Mouse (Mus musculus): ENCODE results near the gene Sh3bgrl3. TPM values are rescaled to one million over a fixed set of nuclear protein-coding genes. Genes with fewer than 3 reads are reported as not detected.
"Not testable (repeated sequence)": the region's sequence is repeated elsewhere in the genome, so short reads cannot be mapped to it uniquely, and the experiment has no call there.

The Sh3bgrl3 gene
- polyA plus RNA-seq, 1 experiment from 2014 or later, result 522 TPM

- no peak for TF ChIP-seq CTCF (IDR thresholded peaks at IDR 0.05; ENCODE audit: low read depth)
- H3K4me3 ChIP-seq (ENCODE audit: low read depth, low read length), result no peak overlapping the region
- no peak overlapping the region for H3K4me2 ChIP-seq (replicated peaks; ENCODE audit: low read depth)
- H3K4me1 ChIP-seq (replicated peaks; ENCODE audit: control insufficient read depth, insufficient read depth, low read length), result no peaks in the 10 kb centered on the region
- H3K36me3 ChIP-seq (ENCODE audit: control insufficient read depth, insufficient read depth), result peaks cover 62% of the 10 kb centered on the region
- H3K9me3 ChIP-seq (ENCODE audit: control insufficient read depth), result no peaks in the 10 kb centered on the region
- ATAC-seq, result no peak
- H3K27me3 ChIP-seq (replicated peaks; ENCODE audit: control insufficient read depth, insufficient read depth, low read length), result no peaks in the 10 kb centered on the region
- no peak overlapping the region for H3K27ac ChIP-seq (ENCODE audit: low read depth, low read length)
- H3K9ac ChIP-seq (ENCODE audit: low read depth, low read length), result no peak overlapping the region
- WGBS, result 90% methylated on average over 3 of the region's 3 CpGs
Measured at GRCm38 (mm10) chr4:134152112-134152511, 23.5 kb upstream of the Sh3bgrl3 start.

GRCm38 (mm10) chr4:134149389-134149788 is 20.8 kb upstream of the Sh3bgrl3 start:
- H3K27me3 ChIP-seq (replicated peaks; ENCODE audit: control insufficient read depth, insufficient read depth, low read length), result no peaks in the 10 kb centered on the region
- H3K27ac ChIP-seq (ENCODE audit: low read depth, low read length), result no peak overlapping the region
- no peak for ATAC-seq
- no peaks in the 10 kb centered on the region for H3K4me1 ChIP-seq (replicated peaks; ENCODE audit: control insufficient read depth, insufficient read depth, low read length)
- no peak overlapping the region for H3K9ac ChIP-seq (ENCODE audit: low read depth, low read length)
- no peak overlapping the region for H3K4me3 ChIP-seq (ENCODE audit: low read depth, low read length)
- H3K4me2 ChIP-seq (replicated peaks; ENCODE audit: low read depth), result no peak overlapping the region
- peaks cover 59% of the 10 kb centered on the region for H3K36me3 ChIP-seq (ENCODE audit: control insufficient read depth, insufficient read depth)
- H3K9me3 ChIP-seq (ENCODE audit: control insufficient read depth), result no peaks in the 10 kb centered on the region
- WGBS, result 90% methylated on average over 4 of the region's 4 CpGs
- TF ChIP-seq CTCF (IDR thresholded peaks at IDR 0.05; ENCODE audit: low read depth), result no peak

GRCm38 (mm10) chr4:134144297-134144696 is 15.7 kb upstream of the Sh3bgrl3 start:
- WGBS, result 95% methylated on average over 5 of the region's 5 CpGs
- H3K9me3 ChIP-seq (ENCODE audit: control insufficient read depth); H3K27ac ChIP-seq (ENCODE audit: low read depth, low read length); ATAC-seq; H3K27me3 ChIP-seq (replicated peaks; ENCODE audit: control insufficient read depth, insufficient read depth, low read length); H3K9ac ChIP-seq (ENCODE audit: low read depth, low read length); H3K4me3 ChIP-seq (ENCODE audit: low read depth, low read length); H3K4me2 ChIP-seq (replicated peaks; ENCODE audit: low read depth); H3K4me1 ChIP-seq (replicated peaks; ENCODE audit: control insufficient read depth, insufficient read depth, low read length): not testable (repeated sequence)
- H3K36me3 ChIP-seq (ENCODE audit: control insufficient read depth, insufficient read depth), result peaks cover 21% of the 10 kb centered on the region

GRCm38 (mm10) chr4:134138857-134139256 is 10.3 kb upstream of the Sh3bgrl3 start:
- peak; percentile 17; the same call in 1 of the 2 replicates for TF ChIP-seq CTCF (IDR thresholded peaks at IDR 0.05; ENCODE audit: low read depth)
- H3K4me2 ChIP-seq (replicated peaks; ENCODE audit: low read depth), result no peak overlapping the region
- H3K27me3 ChIP-seq (replicated peaks; ENCODE audit: control insufficient read depth, insufficient read depth, low read length), result no peaks in the 10 kb centered on the region
- 89% methylated on average over 2 of the region's 2 CpGs for WGBS
- H3K27ac ChIP-seq (ENCODE audit: low read depth, low read length), result no peak overlapping the region
- no peak for ATAC-seq
- no peaks in the 10 kb centered on the region for H3K9me3 ChIP-seq (ENCODE audit: control insufficient read depth)
- no peak overlapping the region for H3K4me3 ChIP-seq (ENCODE audit: low read depth, low read length)
- H3K9ac ChIP-seq (ENCODE audit: low read depth, low read length), result no peak overlapping the region
- H3K4me1 ChIP-seq (replicated peaks; ENCODE audit: control insufficient read depth, insufficient read depth, low read length), result no peaks in the 10 kb centered on the region
- H3K36me3 ChIP-seq (ENCODE audit: control insufficient read depth, insufficient read depth), result peaks cover 7% of the 10 kb centered on the region; the same call in 1 of the 2 replicates

GRCm38 (mm10) chr4:134136280-134136926 is 7.8 kb upstream of the Sh3bgrl3 start:
- Histone ChIP-seq H3K27ac (ENCODE audit: low read depth, low read length) (no peak overlapping the region), H3K27me3 (replicated peaks; ENCODE audit: control insufficient read depth, insufficient read depth, low read length) (no peaks in the 10 kb centered on the region), H3K9me3 (ENCODE audit: control insufficient read depth) (no peaks in the 10 kb centered on the region), H3K4me1 (replicated peaks; ENCODE audit: control insufficient read depth, insufficient read depth, low read length) (no peaks in the 10 kb centered on the region; the same call in 1 of the 2 replicates), H3K9ac (ENCODE audit: low read depth, low read length) (no peak overlapping the region), H3K4me2 (replicated peaks; ENCODE audit: low read depth) (no peak overlapping the region), H3K4me3 (ENCODE audit: low read depth, low read length) (no peak overlapping the region), H3K36me3 (ENCODE audit: control insufficient read depth, insufficient read depth) (peaks cover 10% of the 10 kb centered on the region; the same call in 1 of the 2 replicates)
- no peak for TF ChIP-seq CTCF (IDR thresholded peaks at IDR 0.05; ENCODE audit: low read depth)
- ATAC-seq, result no peak
- 59% methylated on average over 3 of the region's 3 CpGs for WGBS

GRCm38 (mm10) chr4:134132519-134133095 is 4.0 kb upstream of the Sh3bgrl3 start:
- Histone ChIP-seq H3K36me3 (ENCODE audit: control insufficient read depth, insufficient read depth) (peaks cover 10% of the 10 kb centered on the region; the same call in 1 of the 2 replicates), H3K4me2 (replicated peaks; ENCODE audit: low read depth) (no peak overlapping the region), H3K27me3 (replicated peaks; ENCODE audit: control insufficient read depth, insufficient read depth, low read length) (no peaks in the 10 kb centered on the region), H3K4me1 (replicated peaks; ENCODE audit: control insufficient read depth, insufficient read depth, low read length) (peaks cover 13% of the 10 kb centered on the region; the same call in 1 of the 2 replicates), H3K9ac (ENCODE audit: low read depth, low read length) (no peak overlapping the region), H3K9me3 (ENCODE audit: control insufficient read depth) (no peaks in the 10 kb centered on the region), H3K4me3 (ENCODE audit: low read depth, low read length) (no peak overlapping the region), H3K27ac (ENCODE audit: low read depth, low read length) (no peak overlapping the region)
- no peak for TF ChIP-seq CTCF (IDR thresholded peaks at IDR 0.05; ENCODE audit: low read depth)
- WGBS, result 61% methylated on average over 8 of the region's 8 CpGs
- ATAC-seq, result no peak

All from intestine, postnatal 0 days (tissue).